ENCODE assay signal across 9 mouse cellular contexts in the genomic region with DNA sequence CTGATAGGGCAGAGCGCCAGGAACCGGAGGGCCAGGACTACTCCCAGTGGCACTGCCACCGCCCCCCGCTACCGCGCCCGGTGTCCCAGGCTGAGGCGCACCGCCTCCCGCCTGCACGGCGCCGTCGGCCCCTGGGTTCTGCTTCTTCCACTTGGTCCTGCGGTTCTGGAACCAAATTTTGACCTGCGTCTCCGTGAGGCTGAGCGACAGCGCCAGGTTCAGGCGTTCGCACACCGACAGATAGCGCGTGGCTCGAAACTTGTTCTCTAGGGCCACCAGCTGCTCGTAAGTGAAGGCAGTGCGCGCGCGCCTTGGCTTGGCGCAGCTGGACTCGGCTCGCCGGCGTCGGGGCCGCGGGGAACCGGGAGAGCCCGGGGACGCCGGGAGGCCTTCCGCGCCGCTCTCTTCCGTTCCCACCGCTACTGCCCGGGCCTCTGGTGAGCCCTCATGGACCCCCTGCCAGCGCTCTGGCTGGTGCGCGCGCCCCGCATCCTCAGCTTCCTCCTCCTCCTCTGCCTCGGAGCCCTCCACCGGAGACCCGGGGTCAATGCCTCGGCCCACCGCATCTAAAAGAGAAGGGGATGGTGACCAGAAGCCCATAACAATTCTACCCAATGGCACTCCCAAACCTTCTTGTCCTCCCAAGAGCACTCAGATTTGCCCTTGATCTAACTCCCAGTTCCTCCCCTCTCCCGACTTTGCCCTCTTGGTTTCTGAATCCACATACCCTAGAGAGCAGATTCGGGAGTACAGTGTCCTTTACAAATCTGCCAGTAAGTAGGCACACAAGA. TPM values are rescaled to one million over a fixed set of nuclear protein-coding genes. Genes with fewer than 3 reads are reported as not detected.
DNase-seq lines count a peak whose midpoint lies in the region; ATAC-seq and TF ChIP-seq lines count a peak whose summit lies in the region.
"Had no signal": no experiment of that assay in that cellular context is flagged by ENCODE, and none has a peak within 500 bp of the region (broad histone marks: within the 10 kb centered on the region; RNA-seq: fewer than 3 reads in every experiment).

No protein-coding gene starts in this region.

- no peak for TF ChIP-seq CTCF in E14TG2a.4 (conservative IDR thresholded peaks at IDR 0.05; ENCODE audit: low read length)
- no peak for TF ChIP-seq CTCF in embryonic fibroblast, embryonic 13.5 days (IDR thresholded peaks at IDR 0.05; ENCODE audit: borderline replicate concordance, insufficient read depth, low read length)
- TF ChIP-seq CTCF in kidney, postnatal 0 days (IDR thresholded peaks at IDR 0.05; ENCODE audit: low read depth): no peak

- H3K9ac ChIP-seq in kidney, postnatal 0 days (ENCODE audit: low read depth, low read length): no peak overlapping the region; the same call in 1 of the 2 replicates
- peak overlapping the region; percentile 42 for H3K9ac ChIP-seq in midbrain, embryonic 14.5 days (replicated peaks; ENCODE audit: low read length)

- no peaks in the 10 kb centered on the region for H3K9me3 ChIP-seq in E14TG2a.4 (ENCODE audit: low read length)
- no peaks in the 10 kb centered on the region for H3K9me3 ChIP-seq in kidney, postnatal 0 days (replicated peaks; ENCODE audit: low read length)
- no peaks in the 10 kb centered on the region for H3K9me3 ChIP-seq in midbrain, embryonic 14.5 days (ENCODE audit: control insufficient read depth, low read length)

- DNase-seq in adrenal gland, postnatal 25 days: peak; percentile 25
- no peak for DNase-seq in adrenal gland, adult 8-10 months
- DNase-seq in kidney, postnatal 0 days (ENCODE audit: low spot score): peak; percentile 13
- peak; percentile 76 for DNase-seq in midbrain, embryonic 14.5 days
- no peak for DNase-seq in left cerebral cortex, postnatal 14 days (ENCODE audit: low spot score in 2 of 2)

- ATAC-seq in kidney, postnatal 0 days (replicated peaks; ENCODE audit: low FRiP score, low read depth): no peak
- no peak for ATAC-seq in midbrain, embryonic 14.5 days (ENCODE audit: low FRiP score, low TSS enrichment)
- ATAC-seq in cerebellum, adult (ENCODE audit: insufficient number of reproducible peaks, low FRiP score, low TSS enrichment): no peak

- H3K27ac ChIP-seq in embryonic fibroblast, embryonic 13.5 days (ENCODE audit: insufficient read depth, low read length): no peak overlapping the region
- H3K27ac ChIP-seq in kidney, postnatal 0 days: no peak overlapping the region
- no peak overlapping the region for H3K27ac ChIP-seq in midbrain, embryonic 14.5 days (replicated peaks; ENCODE audit: low read depth, low read length)

- H3K36me3 ChIP-seq in E14TG2a.4 (ENCODE audit: insufficient read depth, low read length): no peaks in the 10 kb centered on the region
- H3K36me3 ChIP-seq in kidney, postnatal 0 days (ENCODE audit: insufficient read depth, low read length): no peaks in the 10 kb centered on the region
- no peaks in the 10 kb centered on the region for H3K36me3 ChIP-seq in midbrain, embryonic 14.5 days (ENCODE audit: control insufficient read depth, insufficient read depth, low read length)

- TF ChIP-seq POLR2A in embryonic fibroblast, embryonic 13.5 days (IDR thresholded peaks at IDR 0.05; ENCODE audit: low read depth, low read length): no peak

- intact Hi-C loops in left cerebral cortex, postnatal 14 days (cut with DNase I): no loop called here

- H3K4me3 ChIP-seq in E14TG2a.4 (replicated peaks; ENCODE audit: low read length): peak overlapping the region; percentile 73
- peak overlapping the region; percentile 1; the same call in 1 of the 2 replicates for H3K4me3 ChIP-seq in embryonic fibroblast, embryonic 13.5 days (ENCODE audit: insufficient read depth, low read length)
- H3K4me3 ChIP-seq in kidney, postnatal 0 days (replicated peaks; ENCODE audit: low read depth, low read length): peak overlapping the region; percentile 46
- H3K4me3 ChIP-seq in midbrain, embryonic 14.5 days (replicated peaks; ENCODE audit: low read depth, low read length): peak overlapping the region; percentile 38

- under 1% methylated on average over 57 of the region's 60 CpGs for WGBS in kidney, postnatal 0 days
- WGBS in midbrain, embryonic 14.5 days: under 1% methylated on average over 59 of the region's 60 CpGs

- H3K27me3 ChIP-seq in E14TG2a.4 (ENCODE audit: insufficient read depth, low read length): peaks cover 92% of the 10 kb centered on the region
- H3K27me3 ChIP-seq in kidney, postnatal 0 days (ENCODE audit: insufficient read depth, low read length): peaks cover 65% of the 10 kb centered on the region
- peaks cover 72% of the 10 kb centered on the region for H3K27me3 ChIP-seq in midbrain, embryonic 14.5 days (ENCODE audit: control insufficient read depth, insufficient read depth, low read length)

- H3K4me2 ChIP-seq in kidney, postnatal 0 days (ENCODE audit: low read length): peak overlapping the region; percentile 79
- peak overlapping the region; percentile 73 for H3K4me2 ChIP-seq in midbrain, embryonic 14.5 days (ENCODE audit: low read length)

- peaks cover 53% of the 10 kb centered on the region for H3K4me1 ChIP-seq in E14TG2a.4 (replicated peaks; ENCODE audit: low read depth, low read length)
- H3K4me1 ChIP-seq in embryonic fibroblast, embryonic 13.5 days (ENCODE audit: control insufficient read depth, insufficient read depth, low read length): no peaks in the 10 kb centered on the region
- H3K4me1 ChIP-seq in kidney, postnatal 0 days (replicated peaks; ENCODE audit: insufficient read depth, low read length): peaks cover 12% of the 10 kb centered on the region; the same call in 1 of the 2 replicates
- H3K4me1 ChIP-seq in midbrain, embryonic 14.5 days (ENCODE audit: control insufficient read depth, insufficient read depth, low read length): peaks cover 19% of the 10 kb centered on the region; the same call in 1 of the 2 replicates

RNA-seq across cellular contexts. Expression of a gene that starts 2.0 kb away (rescaled TPM):
- not detected in 2 replicates for total RNA-seq in adrenal gland, postnatal 25 days (2021)
- not detected for total RNA-seq in adrenal gland, adult 8-10 months (2022)
- polyA plus RNA-seq in embryonic fibroblast, embryonic 13.5 days (2011; ENCODE audit: insufficient read length, low read depth, missing spikeins): not detected in 2 replicates
- 0.05 and 0.07 TPM in 2 replicates for polyA plus RNA-seq in kidney, postnatal 0 days (2015; fragmentation: Nextera tagmentation; extraction: Ambion mirVana)
- 0.74 and 0.82 TPM in 2 replicates for polyA plus RNA-seq in midbrain, embryonic 14.5 days (2014; fragmentation: Nextera tagmentation; extraction: Ambion mirVana)
- total RNA-seq in left cerebral cortex, postnatal 14 days (2021): not detected
- total RNA-seq: hematopoietic stem cell, adult 5-6 weeks had no signal

RNA-seq across cellular contexts. Expression of a gene that starts 13.0 kb away (rescaled TPM):
- total RNA-seq in adrenal gland, postnatal 25 days (2021): 20.6 and 32.1 TPM in 2 replicates
- total RNA-seq in adrenal gland, adult 8-10 months (2022): 10 to 100 TPM; 26.7 to 38.0 (median 29.8) TPM
- polyA plus RNA-seq in embryonic fibroblast, embryonic 13.5 days (2011; ENCODE audit: insufficient read length, low read depth, missing spikeins): 5.0 and 6.5 TPM in 2 replicates
- 16.5 and 16.8 TPM in 2 replicates for polyA plus RNA-seq in kidney, postnatal 0 days (2015; fragmentation: Nextera tagmentation; extraction: Ambion mirVana)
- polyA plus RNA-seq in midbrain, embryonic 14.5 days (2014; fragmentation: Nextera tagmentation; extraction: Ambion mirVana): 35.9 and 41.1 TPM in 2 replicates
- 10 to 100 TPM; 20.5 to 21.8 TPM for total RNA-seq in left cerebral cortex, postnatal 14 days (2021)

RNA-seq across cellular contexts. Expression of a gene that starts 21.2 kb away (rescaled TPM):
- 111 and 132 TPM in 2 replicates for total RNA-seq in adrenal gland, postnatal 25 days (2021)
- 100 to 1,000 TPM; 140 to 156 (median 148) TPM for total RNA-seq in adrenal gland, adult 8-10 months (2022)
- polyA plus RNA-seq in embryonic fibroblast, embryonic 13.5 days (2011; ENCODE audit: insufficient read length, low read depth, missing spikeins): 241 and 272 TPM in 2 replicates
- 139 and 151 TPM in 2 replicates for polyA plus RNA-seq in kidney, postnatal 0 days (2015; fragmentation: Nextera tagmentation; extraction: Ambion mirVana)
- 75.5 and 88.2 TPM in 2 replicates for polyA plus RNA-seq in midbrain, embryonic 14.5 days (2014; fragmentation: Nextera tagmentation; extraction: Ambion mirVana)
- total RNA-seq in left cerebral cortex, postnatal 14 days (2021): 10 to 100 TPM; 74.4 to 75.7 TPM

Comparison
In these comparisons a context has a peak if more than half of its experiments do, and no peak if none do; other contexts are left out.
1. DNase-seq: peak in adrenal gland, postnatal 25 days (single experiment), kidney, postnatal 0 days (single experiment) and midbrain, embryonic 14.5 days (single experiment); none in adrenal gland, adult 8-10 months (single experiment) and left cerebral cortex, postnatal 14 days (0 of 2).
2. H3K4me3 ChIP-seq: peak in every context shown above with its lines; median percentile 73 in E14TG2a.4; 46 in kidney, postnatal 0 days; 38 in midbrain, embryonic 14.5 days; 1 in embryonic fibroblast, embryonic 13.5 days.